Mouse (Mus musculus): ENCODE measurements around the gene Alk. TPM values are rescaled to one million over a fixed set of nuclear protein-coding genes. Genes with fewer than 3 reads are reported as not detected.

Gene Alk
- polyA plus RNA-seq, 1 experiment, result not detected

GRCm38 (mm10) chr17:72557029-72557735 is 47.2 kb downstream of the Alk start:
- Histone ChIP-seq H3K36me3 (ENCODE audit: control insufficient read depth, insufficient read depth) (no peaks in the 10 kb centered on the region), H3K27me3 (ENCODE audit: control insufficient read depth, insufficient read depth, insufficient read length) (no peaks in the 10 kb centered on the region), H3K79me3 (ENCODE audit: low read depth) (no peaks in the 10 kb centered on the region), H3K4me3 (ENCODE audit: insufficient read depth, poor library complexity, severe bottlenecking) (no peak overlapping the region), H3K79me2 (ENCODE audit: control insufficient read depth, insufficient read depth) (no peaks in the 10 kb centered on the region), H3ac (ENCODE audit: control insufficient read depth, insufficient read length, low read depth) (no peak overlapping the region)
- TF ChIP-seq FOSL1 (IDR thresholded peaks at IDR 0.05; ENCODE audit: insufficient read depth, low read length, poor library complexity, severe bottlenecking) (no peak), CTCF (IDR thresholded peaks at IDR 0.05; ENCODE audit: control insufficient read depth, insufficient read depth, insufficient read length) (no peak), USF1 (IDR thresholded peaks at IDR 0.05; ENCODE audit: low read depth) (no peak), MYOG (IDR thresholded peaks at IDR 0.05; ENCODE audit: control insufficient read depth, extremely low read depth, insufficient read length) (no peak), MYOD1 (IDR thresholded peaks at IDR 0.05; ENCODE audit: control insufficient read depth, insufficient read length, low read depth) (no peak), MAX (IDR thresholded peaks at IDR 0.05) (no peak), CEBPB (IDR thresholded peaks at IDR 0.05; ENCODE audit: low read depth) (no peak)

- TF ChIP-seq CTCF (IDR thresholded peaks at IDR 0.05; ENCODE audit: control insufficient read depth, insufficient read depth, insufficient read length) (no peak), FOSL1 (IDR thresholded peaks at IDR 0.05; ENCODE audit: insufficient read depth, low read length, poor library complexity, severe bottlenecking) (no peak), MYOD1 (IDR thresholded peaks at IDR 0.05; ENCODE audit: control insufficient read depth, insufficient read length, low read depth) (no peak), CEBPB (IDR thresholded peaks at IDR 0.05; ENCODE audit: low read depth) (no peak), MAX (IDR thresholded peaks at IDR 0.05) (no peak), MYOG (IDR thresholded peaks at IDR 0.05; ENCODE audit: control insufficient read depth, extremely low read depth, insufficient read length) (no peak), USF1 (IDR thresholded peaks at IDR 0.05; ENCODE audit: low read depth) (no peak)
- no peaks in the 10 kb centered on the region for H3K27me3 ChIP-seq (ENCODE audit: control insufficient read depth, insufficient read depth, insufficient read length)
- no peak overlapping the region for H3K4me3 ChIP-seq (ENCODE audit: insufficient read depth, poor library complexity, severe bottlenecking)
- no peaks in the 10 kb centered on the region for H3K79me3 ChIP-seq (ENCODE audit: low read depth)
- no peaks in the 10 kb centered on the region for H3K79me2 ChIP-seq (ENCODE audit: control insufficient read depth, insufficient read depth)
- H3K36me3 ChIP-seq (ENCODE audit: control insufficient read depth, insufficient read depth), result no peaks in the 10 kb centered on the region
- H3ac ChIP-seq (ENCODE audit: control insufficient read depth, insufficient read length, low read depth), result no peak overlapping the region
These were observed 58.2 kb downstream of the Alk start for GRCm38 (mm10) chr17:72546274-72546673.

GRCm38 (mm10) chr17:72535304-72535703 is 69.1 kb downstream of the Alk start:
- TF ChIP-seq CEBPB (IDR thresholded peaks at IDR 0.05; ENCODE audit: low read depth) (no peak), CTCF (IDR thresholded peaks at IDR 0.05; ENCODE audit: control insufficient read depth, insufficient read depth, insufficient read length) (no peak), MYOG (IDR thresholded peaks at IDR 0.05; ENCODE audit: control insufficient read depth, extremely low read depth, insufficient read length) (no peak), USF1 (IDR thresholded peaks at IDR 0.05; ENCODE audit: low read depth) (no peak), FOSL1 (IDR thresholded peaks at IDR 0.05; ENCODE audit: insufficient read depth, low read length, poor library complexity, severe bottlenecking) (no peak), MAX (IDR thresholded peaks at IDR 0.05) (no peak), MYOD1 (IDR thresholded peaks at IDR 0.05; ENCODE audit: control insufficient read depth, insufficient read length, low read depth) (no peak)
- H3K79me2 ChIP-seq (ENCODE audit: control insufficient read depth, insufficient read depth), result no peaks in the 10 kb centered on the region
- H3K36me3 ChIP-seq (ENCODE audit: control insufficient read depth, insufficient read depth), result no peaks in the 10 kb centered on the region
- H3K4me3 ChIP-seq (ENCODE audit: insufficient read depth, poor library complexity, severe bottlenecking), result no peak overlapping the region
- H3ac ChIP-seq (ENCODE audit: control insufficient read depth, insufficient read length, low read depth), result no peak overlapping the region
- no peaks in the 10 kb centered on the region for H3K27me3 ChIP-seq (ENCODE audit: control insufficient read depth, insufficient read depth, insufficient read length)
- no peaks in the 10 kb centered on the region for H3K79me3 ChIP-seq (ENCODE audit: low read depth)

GRCm38 (mm10) chr17:72532266-72532665 is 72.2 kb downstream of the Alk start:
- no peak overlapping the region for H3ac ChIP-seq (ENCODE audit: control insufficient read depth, insufficient read length, low read depth)
- H3K79me2 ChIP-seq (ENCODE audit: control insufficient read depth, insufficient read depth), result no peaks in the 10 kb centered on the region
- H3K79me3 ChIP-seq (ENCODE audit: low read depth), result no peaks in the 10 kb centered on the region
- H3K36me3 ChIP-seq (ENCODE audit: control insufficient read depth, insufficient read depth), result no peaks in the 10 kb centered on the region
- no peaks in the 10 kb centered on the region for H3K27me3 ChIP-seq (ENCODE audit: control insufficient read depth, insufficient read depth, insufficient read length)
- H3K4me3 ChIP-seq (ENCODE audit: insufficient read depth, poor library complexity, severe bottlenecking), result no peak overlapping the region
- TF ChIP-seq CTCF (IDR thresholded peaks at IDR 0.05; ENCODE audit: control insufficient read depth, insufficient read depth, insufficient read length) (no peak), USF1 (IDR thresholded peaks at IDR 0.05; ENCODE audit: low read depth) (no peak), CEBPB (IDR thresholded peaks at IDR 0.05; ENCODE audit: low read depth) (no peak), MYOG (IDR thresholded peaks at IDR 0.05; ENCODE audit: control insufficient read depth, extremely low read depth, insufficient read length) (no peak), MYOD1 (IDR thresholded peaks at IDR 0.05; ENCODE audit: control insufficient read depth, insufficient read length, low read depth) (no peak), FOSL1 (IDR thresholded peaks at IDR 0.05; ENCODE audit: insufficient read depth, low read length, poor library complexity, severe bottlenecking) (no peak)

GRCm38 (mm10) chr17:72528481-72528880 is 75.9 kb downstream of the Alk start:
- H3K36me3 ChIP-seq (ENCODE audit: control insufficient read depth, insufficient read depth), result no peaks in the 10 kb centered on the region
- no peaks in the 10 kb centered on the region for H3K79me2 ChIP-seq (ENCODE audit: control insufficient read depth, insufficient read depth)
- no peak overlapping the region for H3ac ChIP-seq (ENCODE audit: control insufficient read depth, insufficient read length, low read depth)
- H3K4me3 ChIP-seq (ENCODE audit: insufficient read depth, poor library complexity, severe bottlenecking), result no peak overlapping the region
- H3K79me3 ChIP-seq (ENCODE audit: low read depth), result no peaks in the 10 kb centered on the region
- TF ChIP-seq FOSL1 (IDR thresholded peaks at IDR 0.05; ENCODE audit: insufficient read depth, low read length, poor library complexity, severe bottlenecking) (no peak), MYOG (IDR thresholded peaks at IDR 0.05; ENCODE audit: control insufficient read depth, extremely low read depth, insufficient read length) (no peak), USF1 (IDR thresholded peaks at IDR 0.05; ENCODE audit: low read depth) (no peak), MYOD1 (IDR thresholded peaks at IDR 0.05; ENCODE audit: control insufficient read depth, insufficient read length, low read depth) (no peak), CEBPB (IDR thresholded peaks at IDR 0.05; ENCODE audit: low read depth) (no peak), CTCF (IDR thresholded peaks at IDR 0.05; ENCODE audit: control insufficient read depth, insufficient read depth, insufficient read length) (no peak), MAX (IDR thresholded peaks at IDR 0.05) (no peak)
- H3K27me3 ChIP-seq (ENCODE audit: control insufficient read depth, insufficient read depth, insufficient read length), result no peaks in the 10 kb centered on the region

Measured in C2C12 (cell line).